Mouse (Mus musculus) embryonic facial prominence, embryonic 14.5 days (tissue): ENCODE data around the gene Pard3b. TPM values are rescaled to one million over a fixed set of nuclear protein-coding genes. Genes with fewer than 3 reads are reported as not detected.
A peak's percentile ranks its signal among the peaks of the same experiment; 100 is the strongest.

Experiments used
- ATAC-seq: fragments of 200-750 bp; cut with Nextera tagmentation; 2 replicates; pipeline ENCODE4 v1.8.0; 2017; ENCODE audit warnings: low read depth, moderate number of reproducible peaks, moderate TSS enrichment
- DNase-seq: peaks from one replicate; pipeline ENCODE4 v3.0.0-alpha.2; 2015; ENCODE audit warnings: low spot score
- H3K27ac ChIP-seq: fragments of 300-500 bp; sonication (generic); replicated peaks from 2 replicates; pipeline ENCODE4 v1.5.1; 2014; ENCODE audit warnings: low read depth, mild to moderate bottlenecking, low read length, moderate library complexity
- H3K27me3 ChIP-seq: fragments of 300-500 bp; sonication (generic); replicated peaks from 2 replicates; pipeline ENCODE4 v1.6.1; 2014; ENCODE audit warnings: low read length; ENCODE audit not compliant: control insufficient read depth, insufficient read depth
- H3K36me3 ChIP-seq: fragments of 300-500 bp; sonication (generic); 2 replicates; pipeline ENCODE4 v1.6.1; 2014; ENCODE audit warnings: low read length, mixed read lengths; ENCODE audit not compliant: control insufficient read depth, insufficient read depth
- H3K4me1 ChIP-seq: fragments of 300-500 bp; sonication (generic); 2 replicates; pipeline ENCODE4 v1.6.1; 2014; ENCODE audit warnings: antibody characterized with exemption, low read length; ENCODE audit not compliant: control insufficient read depth, insufficient read depth
- H3K4me2 ChIP-seq: fragments of 300-500 bp; sonication (generic); 2 replicates; pipeline ENCODE4 v1.6.1; 2014; ENCODE audit warnings: low read depth, mild to moderate bottlenecking, low read length, moderate library complexity, mixed read lengths
- H3K4me3 ChIP-seq: fragments of 300-500 bp; sonication (generic); 2 replicates; pipeline ENCODE4 v1.5.1; 2014; ENCODE audit warnings: low read depth, mild to moderate bottlenecking, low read length
- H3K9ac ChIP-seq: fragments of 300-500 bp; sonication (generic); 2 replicates; pipeline ENCODE4 v1.6.1; 2014; ENCODE audit warnings: low read depth, mild to moderate bottlenecking, low read length, moderate library complexity, mixed read lengths
- H3K9me3 ChIP-seq: fragments of 300-500 bp; sonication (generic); 2 replicates; pipeline ENCODE4 v1.6.1; 2016; ENCODE audit warnings: low read length; ENCODE audit not compliant: control insufficient read depth
- WGBS: fragments of 180-500 bp; shearing (Covaris S2); extraction: QIAGEN DNeasy Blood & Tissue Kit; methylation state at CpG from one replicate; pipeline ENCODE4 v1.1.7; 2014; 5-methylcytosine and 5-hydroxymethylcytosine counted together
- polyA plus RNA-seq: library from polyadenylated mRNA; unstranded; fragments of >200 nt; fragmentation: Nextera tagmentation; extraction: Ambion mirVana; gene quantifications from 2 replicates; pipeline ENCODE4 v1.2.1, GENCODE M21; 2014

The Pard3b gene
- polyA plus RNA-seq, 1 experiment from 2014 or later = 17.6 TPM

- 23% methylated on average over 2 of the region's 2 CpGs for WGBS
- H3K36me3 ChIP-seq = no peaks in the 10 kb centered on the region
- ATAC-seq (no peak), DNase-seq (peak; percentile 87)
- peak overlapping the region; percentile 61 for H3K27ac ChIP-seq
- H3K4me1 ChIP-seq = peaks cover 8% of the 10 kb centered on the region
- no peaks in the 10 kb centered on the region for H3K9me3 ChIP-seq
- no peaks in the 10 kb centered on the region for H3K27me3 ChIP-seq
- H3K9ac ChIP-seq = no peak overlapping the region
- no peak overlapping the region for H3K4me3 ChIP-seq
- no peak overlapping the region for H3K4me2 ChIP-seq
Measured at GRCm38 (mm10) chr1:62550546-62550945, 911.9 kb downstream of the Pard3b start.

DNA sequence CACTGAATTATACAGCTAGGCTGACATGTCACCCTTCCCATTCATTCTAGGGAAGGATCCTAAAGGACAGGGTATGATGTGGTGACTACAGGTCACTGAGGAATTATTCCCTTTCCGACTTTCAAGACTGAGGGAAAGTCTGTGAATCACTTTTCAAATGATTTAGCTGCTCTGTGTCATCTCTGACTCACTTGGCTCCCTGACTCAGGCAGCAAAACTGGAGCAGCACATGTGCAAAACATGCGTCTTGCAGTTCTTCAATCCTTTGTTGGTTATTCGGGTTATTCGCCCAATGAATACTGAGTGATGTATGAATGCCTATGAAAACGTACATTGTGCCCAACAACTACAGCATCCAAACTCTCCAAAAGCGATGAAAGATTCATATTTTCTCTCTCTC lies 912.9 kb downstream of the Pard3b start:
- Histone ChIP-seq H3K27me3 (no peaks in the 10 kb centered on the region), H3K9me3 (no peaks in the 10 kb centered on the region), H3K9ac (no peak overlapping the region), H3K27ac (peak overlapping the region; percentile 76), H3K4me2 (no peak overlapping the region), H3K4me3 (no peak overlapping the region), H3K36me3 (no peaks in the 10 kb centered on the region), H3K4me1 (peaks cover 8% of the 10 kb centered on the region)
- WGBS = 60% methylated on average over 6 of the region's 6 CpGs
- no peak for ATAC-seq
- DNase-seq = peak; percentile 50

DNA sequence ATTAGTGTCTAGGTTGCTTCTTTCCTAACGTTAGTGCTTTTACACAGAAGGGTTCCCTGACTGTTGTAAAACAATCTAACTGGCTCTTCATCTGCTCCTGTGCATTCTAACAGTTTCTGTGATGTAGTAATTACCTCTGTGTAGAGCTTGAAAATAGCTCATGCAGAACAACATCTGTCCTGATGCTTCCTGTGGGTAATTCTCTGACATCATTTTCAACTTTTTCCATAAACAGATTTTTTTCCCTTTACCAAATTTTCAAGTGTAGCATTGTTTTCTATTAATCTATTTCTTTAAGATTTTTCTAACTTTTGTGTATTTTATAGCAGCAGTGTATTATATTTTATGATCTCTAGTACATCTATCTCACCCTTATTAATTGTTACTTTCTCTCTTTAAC lies 917.2 kb downstream of the Pard3b start:
- WGBS = 38% methylated on average over 1 of the region's 1 CpGs
- peaks cover 5% of the 10 kb centered on the region for H3K4me1 ChIP-seq
- DNase-seq (no peak), ATAC-seq (no peak)
- H3K36me3 ChIP-seq = no peaks in the 10 kb centered on the region
- no peak overlapping the region for H3K9ac ChIP-seq
- no peaks in the 10 kb centered on the region for H3K9me3 ChIP-seq
- no peak overlapping the region for H3K27ac ChIP-seq
- no peaks in the 10 kb centered on the region for H3K27me3 ChIP-seq
- no peak overlapping the region for H3K4me2 ChIP-seq
- no peak overlapping the region for H3K4me3 ChIP-seq

GRCm38 (mm10) chr1:62562987-62563386 lies 924.4 kb downstream of the Pard3b start:
- Histone ChIP-seq H3K4me3 (no peak overlapping the region), H3K27me3 (no peaks in the 10 kb centered on the region), H3K9ac (no peak overlapping the region), H3K27ac (no peak overlapping the region), H3K9me3 (no peaks in the 10 kb centered on the region), H3K4me1 (peaks cover 9% of the 10 kb centered on the region; the same call in 1 of the 2 replicates), H3K36me3 (no peaks in the 10 kb centered on the region), H3K4me2 (no peak overlapping the region)
- ATAC-seq (no peak), DNase-seq (peak; percentile 57)
- 36% methylated on average over 7 of the region's 7 CpGs for WGBS

- Histone ChIP-seq H3K4me1 (peaks cover 9% of the 10 kb centered on the region; the same call in 1 of the 2 replicates), H3K4me2 (no peak overlapping the region), H3K36me3 (no peaks in the 10 kb centered on the region), H3K27me3 (no peaks in the 10 kb centered on the region), H3K9me3 (no peaks in the 10 kb centered on the region), H3K4me3 (no peak overlapping the region), H3K9ac (no peak overlapping the region), H3K27ac (no peak overlapping the region)
- DNase-seq (peak; percentile 34), ATAC-seq (peak; percentile 33; the same call in 1 of the 2 replicates)
- WGBS = 44% methylated on average over 13 of the region's 13 CpGs
Measured at GRCm38 (mm10) chr1:62564245-62565119, 925.9 kb downstream of the Pard3b start.

- Histone ChIP-seq H3K27me3 (no peaks in the 10 kb centered on the region), H3K4me3 (no peak overlapping the region), H3K9ac (no peak overlapping the region), H3K36me3 (no peaks in the 10 kb centered on the region), H3K9me3 (no peaks in the 10 kb centered on the region), H3K27ac (no peak overlapping the region), H3K4me2 (no peak overlapping the region), H3K4me1 (peaks cover 9% of the 10 kb centered on the region; the same call in 1 of the 2 replicates)
- ATAC-seq (no peak), DNase-seq (no peak)
- 84% methylated on average over 9 of the region's 9 CpGs for WGBS
Measured at GRCm38 (mm10) chr1:62565120-62565809, 926.6 kb downstream of the Pard3b start.

GRCm38 (mm10) chr1:62566596-62566995 lies 928.0 kb downstream of the Pard3b start:
- no peak overlapping the region for H3K4me3 ChIP-seq
- no peaks in the 10 kb centered on the region for H3K36me3 ChIP-seq
- H3K9me3 ChIP-seq = no peaks in the 10 kb centered on the region
- no peak overlapping the region for H3K9ac ChIP-seq
- no peaks in the 10 kb centered on the region for H3K27me3 ChIP-seq
- no peak overlapping the region for H3K27ac ChIP-seq
- H3K4me1 ChIP-seq = peaks cover 9% of the 10 kb centered on the region; the same call in 1 of the 2 replicates
- no peak for ATAC-seq
- 23% methylated on average over 4 of the region's 4 CpGs for WGBS
- no peak overlapping the region for H3K4me2 ChIP-seq
- DNase-seq = no peak

- no peak overlapping the region for H3K27ac ChIP-seq
- peaks cover 7% of the 10 kb centered on the region; the same call in 1 of the 2 replicates for H3K4me1 ChIP-seq
- 65% methylated on average over 3 of the region's 3 CpGs for WGBS
- ATAC-seq (no peak), DNase-seq (no peak)
- no peak overlapping the region for H3K9ac ChIP-seq
- no peak overlapping the region for H3K4me3 ChIP-seq
- H3K27me3 ChIP-seq = no peaks in the 10 kb centered on the region
- H3K36me3 ChIP-seq = no peaks in the 10 kb centered on the region
- no peaks in the 10 kb centered on the region for H3K9me3 ChIP-seq
- H3K4me2 ChIP-seq = no peak overlapping the region
Measured at GRCm38 (mm10) chr1:62576939-62577590, 938.4 kb downstream of the Pard3b start.
